Mouse (Mus musculus) ZHBTc4 (cell line): ENCODE measurements at regions not wholly inside any gene's neighbourhood (a gene's known extent, or its start where the extent isn't known, plus 50 kb on each side); places are given as distances from the start of the nearest gene placed in this dataset.

Source experiments
- DNase-seq: peaks from one replicate; pipeline ENCODE4 v3.0.0-alpha.2; 2011; ENCODE audit warnings: low read depth, low spot score

DNA sequence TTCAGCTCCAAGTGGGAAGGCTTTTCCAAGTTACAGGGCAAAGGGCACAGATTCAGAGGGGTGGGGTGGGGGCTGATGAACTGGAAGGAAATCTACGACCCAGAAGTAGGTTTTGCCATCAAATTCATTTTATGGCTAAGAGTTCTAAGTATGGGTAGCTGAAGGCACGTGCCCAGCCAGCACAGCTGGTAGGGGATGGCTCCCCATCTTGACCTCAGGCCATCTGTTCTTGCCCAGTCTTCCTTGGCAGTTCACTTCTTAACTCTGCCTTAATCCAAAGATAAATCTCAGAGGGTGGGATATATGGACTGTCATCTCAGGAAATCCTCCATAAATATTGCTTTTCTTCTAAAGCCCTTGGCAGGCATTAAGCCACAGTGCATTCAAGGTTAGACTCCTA is 238.3 kb downstream of the H2al1j start:
- no peak for DNase-seq

GRCm38 (mm10) chrX:11567827-11568226 is 240.2 kb downstream of the H2al1j start:
- no peak for DNase-seq

- DNase-seq = no peak
Measured at GRCm38 (mm10) chrX:11568262-11568661, 240.6 kb downstream of the H2al1j start.

- no peak for DNase-seq
Measured at GRCm38 (mm10) chrX:11574354-11574753, 246.7 kb downstream of the H2al1j start.

- DNase-seq = no peak
Measured at GRCm38 (mm10) chrX:11575571-11575970, 247.9 kb downstream of the H2al1j start.

- no peak for DNase-seq
Measured at GRCm38 (mm10) chrX:11576287-11576686, 248.7 kb downstream of the H2al1j start.

GRCm38 (mm10) chrX:11577294-11577693 is 249.7 kb downstream of the H2al1j start:
- DNase-seq = no peak

GRCm38 (mm10) chrX:11585353-11585752 is 257.7 kb downstream of the H2al1j start:
- no peak for DNase-seq

GRCm38 (mm10) chrX:11591391-11592187 is 264.0 kb downstream of the H2al1j start:
- DNase-seq = peak; percentile 6

DNA sequence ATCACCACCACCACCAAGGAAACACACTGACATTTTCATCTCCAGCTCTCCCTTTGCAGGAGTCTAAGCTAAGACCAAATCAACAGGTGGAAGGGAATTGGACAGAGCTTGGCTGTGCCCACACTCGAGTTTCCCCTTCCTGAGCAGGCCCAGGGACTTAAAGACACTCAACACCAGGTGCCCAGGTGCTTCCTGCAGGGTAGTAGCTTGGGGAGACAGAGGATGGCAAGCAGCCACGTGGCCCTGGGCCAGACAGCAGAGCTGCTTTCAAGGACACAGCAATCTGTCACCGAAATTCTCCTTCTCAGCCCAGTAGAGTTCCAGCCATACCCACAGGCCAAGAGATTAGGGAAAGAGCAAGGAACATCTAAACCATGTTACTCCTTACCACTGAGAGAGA is 266.9 kb downstream of the H2al1j start:
- no peak for DNase-seq

GRCm38 (mm10) chrX:11597548-11597947 is 269.9 kb downstream of the H2al1j start:
- DNase-seq = no peak

- no peak for DNase-seq
Measured at GRCm38 (mm10) chrX:11614237-11614636, 286.6 kb downstream of the H2al1j start.

DNA sequence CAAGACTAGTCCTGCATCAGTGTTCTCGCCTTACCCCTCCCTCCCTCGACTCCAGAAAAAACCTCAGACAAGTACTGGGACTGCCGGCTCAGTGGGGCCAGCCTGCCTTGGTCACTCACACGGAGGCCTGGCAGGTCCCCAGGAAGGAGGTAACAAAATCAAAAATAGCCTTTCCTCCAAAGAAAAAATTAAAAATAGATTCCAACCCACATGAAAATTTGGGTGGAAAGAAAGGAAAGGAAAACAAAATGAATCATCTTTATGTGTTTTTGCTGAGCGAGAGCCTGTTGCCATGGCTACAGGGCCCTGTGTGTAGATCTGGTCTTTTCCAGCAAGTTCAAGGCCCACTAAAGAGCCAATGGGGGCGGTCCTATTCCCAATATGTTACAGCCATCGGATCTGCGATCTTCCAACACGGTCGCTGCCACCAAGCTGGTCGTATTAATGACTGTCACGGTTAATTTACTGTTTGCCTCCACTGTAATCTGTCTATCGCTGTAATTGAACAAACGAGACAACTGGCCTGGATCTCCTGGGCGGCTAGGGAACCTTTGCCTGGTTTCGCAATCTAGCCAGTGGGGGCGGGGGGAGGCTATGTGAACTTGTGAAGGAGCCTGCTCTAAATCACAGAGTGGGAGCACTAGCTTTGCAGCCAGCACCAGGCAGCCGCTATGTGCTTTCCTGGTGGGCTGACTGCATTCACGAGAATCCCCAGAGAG is 293.6 kb downstream of the H2al1j start:
- no peak for DNase-seq

GRCm38 (mm10) chrX:11626274-11626878 is 298.8 kb downstream of the H2al1j start:
- DNase-seq = no peak

DNA sequence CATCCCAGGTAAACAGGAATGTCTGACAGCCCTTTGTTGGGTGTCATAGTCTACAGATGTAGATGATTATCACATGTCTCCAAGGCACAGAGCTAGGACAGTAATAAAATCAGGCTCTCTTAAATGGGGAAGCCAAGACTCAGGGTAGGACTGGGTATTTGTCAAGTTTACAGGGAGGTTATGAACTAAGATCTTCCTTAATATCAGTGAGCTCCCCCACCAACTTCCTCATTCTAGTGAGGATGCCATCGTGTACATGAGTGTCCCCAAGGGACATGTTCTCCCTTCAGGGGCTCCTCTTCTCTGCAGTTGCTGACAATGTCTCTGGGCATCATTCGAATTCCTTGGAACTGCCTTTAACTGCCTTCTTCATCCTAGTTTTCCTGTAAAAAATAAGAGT is 301.7 kb downstream of the H2al1j start:
- DNase-seq = no peak

- peak; percentile 21 for DNase-seq
Measured at GRCm38 (mm10) chrX:11629906-11630305, 302.3 kb downstream of the H2al1j start.

- DNase-seq = no peak
Measured at GRCm38 (mm10) chrX:11631186-11631913, 303.7 kb downstream of the H2al1j start.

- no peak for DNase-seq
Measured at GRCm38 (mm10) chrX:11632011-11632410, 304.4 kb downstream of the H2al1j start.

- DNase-seq = peak; percentile 66
Measured at GRCm38 (mm10) chrX:11633823-11634222, 306.2 kb downstream of the H2al1j start.

DNA sequence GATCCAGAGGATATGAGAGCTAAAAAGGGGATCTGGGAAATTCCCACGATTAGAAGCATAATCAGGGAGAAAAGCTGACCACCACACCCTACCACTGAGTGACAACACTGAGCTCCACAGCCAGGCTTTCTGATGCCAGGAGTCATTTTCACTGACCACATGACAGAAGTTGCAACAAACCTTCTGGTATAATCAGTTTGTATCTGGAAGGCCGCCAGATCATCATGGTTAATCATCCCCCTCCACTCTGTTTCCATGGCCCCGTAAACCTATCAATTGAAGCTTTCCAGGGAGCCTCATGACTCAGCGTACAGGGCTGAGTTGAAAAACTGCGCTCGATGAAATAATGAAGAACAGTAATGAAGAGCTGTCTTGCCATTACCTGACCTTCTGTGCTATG is 316.9 kb downstream of the H2al1j start:
- DNase-seq = no peak

- no peak for DNase-seq
Measured at GRCm38 (mm10) chrX:11646681-11647526, 319.3 kb downstream of the H2al1j start.
